Mouse (Mus musculus) heart, embryonic 15.5 days (tissue): ENCODE results near the gene Clba1. TPM values are rescaled to one million over a fixed set of nuclear protein-coding genes. Genes with fewer than 3 reads are reported as not detected.

ENCODE experiments used
- ATAC-seq: fragments of 200-750 bp; cut with Nextera tagmentation; replicated peaks from 2 replicates; pipeline ENCODE4 v1.8.0; 2017; ENCODE audit warnings: low read depth, moderate TSS enrichment; ENCODE audit not compliant: insufficient number of reproducible peaks, insufficient read depth, low FRiP score
- H3K27ac ChIP-seq: fragments of 300-500 bp; sonication (generic); 2 replicates; pipeline ENCODE4 v1.5.1; 2015; ENCODE audit warnings: mild to moderate bottlenecking, inconsistent platforms
- H3K27me3 ChIP-seq: fragments of 300-500 bp; sonication (generic); 2 replicates; pipeline ENCODE4 v1.6.1; 2015; ENCODE audit warnings: inconsistent platforms
- H3K36me3 ChIP-seq: fragments of 300-500 bp; sonication (generic); 2 replicates; pipeline ENCODE4 v1.6.1; 2015; ENCODE audit warnings: mild to moderate bottlenecking, inconsistent platforms
- H3K4me1 ChIP-seq: fragments of 300-500 bp; sonication (generic); replicated peaks from 2 replicates; pipeline ENCODE4 v1.6.1; 2015; ENCODE audit warnings: inconsistent platforms
- H3K4me2 ChIP-seq: fragments of 300-500 bp; sonication (generic); 2 replicates; pipeline ENCODE4 v1.6.1; 2015; ENCODE audit warnings: inconsistent platforms, mild to moderate bottlenecking, moderate library complexity
- H3K4me3 ChIP-seq: fragments of 300-500 bp; sonication (generic); 2 replicates; pipeline ENCODE4 v1.5.1; 2015; ENCODE audit warnings: mild to moderate bottlenecking, inconsistent platforms
- H3K9ac ChIP-seq: fragments of 300-500 bp; sonication (generic); 2 replicates; pipeline ENCODE4 v1.6.1; 2015; ENCODE audit warnings: mild to moderate bottlenecking, inconsistent platforms
- H3K9me3 ChIP-seq: fragments of 300-500 bp; sonication (generic); replicated peaks from 2 replicates; pipeline ENCODE4 v1.6.1; 2016; ENCODE audit warnings: inconsistent platforms
- WGBS: fragments of 180-500 bp; shearing (Covaris S2); methylation state at CpG from one replicate; pipeline ENCODE4 v1.1.7; 2015; ENCODE audit warnings: mixed read lengths; 5-methylcytosine and 5-hydroxymethylcytosine counted together
- polyA plus RNA-seq: library from polyadenylated mRNA; unstranded; fragments of >200 nt; fragmentation: Nextera tagmentation; extraction: Ambion mirVana; gene quantifications from 2 replicates; pipeline ENCODE4 v1.2.1, GENCODE M21; 2015

Gene Clba1
- polyA plus RNA-seq, 1 experiment from 2014 or later, result 5.7 TPM

GRCm38 (mm10) chr12:112769031-112769430 lies 39.7 kb upstream of the Clba1 start:
- 73% methylated on average over 6 of the region's 6 CpGs for WGBS
- Histone ChIP-seq H3K27me3 (peaks cover 5% of the 10 kb centered on the region; the same call in 1 of the 2 replicates), H3K4me3 (no peak overlapping the region), H3K27ac (no peak overlapping the region), H3K9ac (no peak overlapping the region), H3K4me1 (peaks cover 7% of the 10 kb centered on the region; the same call in 1 of the 2 replicates), H3K36me3 (no peaks in the 10 kb centered on the region), H3K4me2 (no peak overlapping the region), H3K9me3 (no peaks in the 10 kb centered on the region)
- ATAC-seq, result no peak

DNA sequence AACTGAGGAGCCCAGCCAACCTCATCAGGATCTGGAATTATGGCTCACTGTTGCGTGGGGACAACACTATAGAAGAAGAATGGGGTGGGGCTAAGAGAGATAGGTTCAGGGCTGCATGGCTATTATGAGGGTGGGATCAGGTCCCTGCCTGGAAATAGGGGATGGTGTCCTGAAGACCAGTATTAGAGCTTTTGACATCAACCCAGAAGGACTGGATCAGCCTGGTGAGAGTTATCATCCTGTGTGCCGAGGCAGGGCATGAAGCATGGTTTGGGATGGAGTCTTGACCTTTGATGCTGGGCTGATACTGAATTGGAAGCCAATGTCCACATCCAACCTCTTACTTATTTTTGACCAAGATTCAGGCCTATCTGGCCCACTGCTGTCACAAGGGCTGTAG lies 39.0 kb upstream of the Clba1 start:
- WGBS, result 75% methylated on average over 2 of the region's 2 CpGs
- no peak for ATAC-seq
- no peaks in the 10 kb centered on the region for H3K9me3 ChIP-seq
- H3K4me1 ChIP-seq, result peaks cover 7% of the 10 kb centered on the region; the same call in 1 of the 2 replicates
- H3K9ac ChIP-seq, result no peak overlapping the region
- no peaks in the 10 kb centered on the region for H3K36me3 ChIP-seq
- H3K27ac ChIP-seq, result no peak overlapping the region
- no peak overlapping the region for H3K4me2 ChIP-seq
- H3K4me3 ChIP-seq, result no peak overlapping the region
- peaks cover 5% of the 10 kb centered on the region; the same call in 1 of the 2 replicates for H3K27me3 ChIP-seq

GRCm38 (mm10) chr12:112770396-112770795 lies 38.3 kb upstream of the Clba1 start:
- Histone ChIP-seq H3K9me3 (no peaks in the 10 kb centered on the region; the same call in 1 of the 2 replicates), H3K36me3 (no peaks in the 10 kb centered on the region), H3K27me3 (peaks cover 5% of the 10 kb centered on the region; the same call in 1 of the 2 replicates), H3K9ac (no peak overlapping the region), H3K27ac (no peak overlapping the region), H3K4me1 (peaks cover 7% of the 10 kb centered on the region; the same call in 1 of the 2 replicates), H3K4me2 (no peak overlapping the region), H3K4me3 (no peak overlapping the region)
- WGBS, result 74% methylated on average over 4 of the region's 4 CpGs
- ATAC-seq, result no peak

DNA sequence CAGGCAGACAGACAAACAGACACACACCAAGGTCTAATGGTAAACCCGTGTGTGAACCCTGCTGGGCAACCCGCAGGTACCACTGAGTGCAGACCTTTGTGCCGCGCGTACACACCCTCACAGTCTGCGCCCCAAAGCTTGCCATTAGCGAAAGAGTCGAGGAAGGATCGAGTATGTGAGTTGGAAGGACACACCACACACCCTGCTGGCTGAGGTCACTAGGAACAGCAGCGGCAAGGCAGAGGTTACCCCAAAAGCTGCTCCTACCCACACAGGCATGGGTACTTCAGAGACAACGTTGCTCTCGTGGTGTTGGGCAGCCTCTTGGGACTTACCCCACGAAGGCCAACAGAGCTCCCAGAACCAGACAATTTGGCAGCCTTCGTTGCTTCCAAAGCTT lies 36.4 kb upstream of the Clba1 start:
- Histone ChIP-seq H3K4me3 (no peak overlapping the region), H3K9ac (no peak overlapping the region), H3K36me3 (no peaks in the 10 kb centered on the region), H3K27me3 (peaks cover 5% of the 10 kb centered on the region; the same call in 1 of the 2 replicates), H3K27ac (no peak overlapping the region), H3K4me2 (no peak overlapping the region), H3K9me3 (no peaks in the 10 kb centered on the region; the same call in 1 of the 2 replicates), H3K4me1 (peaks cover 7% of the 10 kb centered on the region; the same call in 1 of the 2 replicates)
- no peak for ATAC-seq
- WGBS, result 89% methylated on average over 14 of the region's 14 CpGs

DNA sequence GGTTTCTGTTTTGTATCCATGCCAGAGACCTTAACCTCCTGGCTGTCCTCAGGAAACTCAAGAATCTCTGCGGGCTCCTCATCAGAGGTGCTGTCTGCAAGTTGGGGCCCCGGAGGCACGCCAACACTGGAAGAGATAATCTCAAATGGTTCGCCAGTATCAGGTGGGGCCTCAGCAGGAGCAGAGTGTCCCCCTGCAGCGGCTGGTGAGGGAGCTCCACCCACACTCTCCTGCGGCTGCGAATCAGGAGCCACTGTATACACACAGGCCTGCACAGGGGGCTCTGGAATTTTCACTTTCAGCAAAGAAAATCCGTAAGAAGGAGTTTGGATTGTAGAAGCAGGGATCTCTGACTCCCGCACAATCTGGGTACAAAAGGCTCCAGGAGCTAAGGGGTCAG lies 35.4 kb upstream of the Clba1 start:
- peaks cover 5% of the 10 kb centered on the region; the same call in 1 of the 2 replicates for H3K27me3 ChIP-seq
- peaks cover 7% of the 10 kb centered on the region; the same call in 1 of the 2 replicates for H3K4me1 ChIP-seq
- peak overlapping the region; percentile 19; the same call in 1 of the 2 replicates for H3K4me2 ChIP-seq
- no peak overlapping the region for H3K9ac ChIP-seq
- no peaks in the 10 kb centered on the region for H3K36me3 ChIP-seq
- 21% methylated on average over 9 of the region's 9 CpGs for WGBS
- H3K27ac ChIP-seq, result no peak overlapping the region
- no peak overlapping the region for H3K4me3 ChIP-seq
- no peaks in the 10 kb centered on the region; the same call in 1 of the 2 replicates for H3K9me3 ChIP-seq
- ATAC-seq, result no peak

GRCm38 (mm10) chr12:112774026-112774425 lies 34.7 kb upstream of the Clba1 start:
- H3K9me3 ChIP-seq, result no peaks in the 10 kb centered on the region; the same call in 1 of the 2 replicates
- peaks cover 5% of the 10 kb centered on the region; the same call in 1 of the 2 replicates for H3K27me3 ChIP-seq
- H3K4me3 ChIP-seq, result no peak overlapping the region
- no peak overlapping the region for H3K4me2 ChIP-seq
- WGBS, result 73% methylated on average over 6 of the region's 6 CpGs
- H3K27ac ChIP-seq, result no peak overlapping the region
- peaks cover 7% of the 10 kb centered on the region; the same call in 1 of the 2 replicates for H3K4me1 ChIP-seq
- H3K9ac ChIP-seq, result no peak overlapping the region
- no peak for ATAC-seq
- no peaks in the 10 kb centered on the region for H3K36me3 ChIP-seq

DNA sequence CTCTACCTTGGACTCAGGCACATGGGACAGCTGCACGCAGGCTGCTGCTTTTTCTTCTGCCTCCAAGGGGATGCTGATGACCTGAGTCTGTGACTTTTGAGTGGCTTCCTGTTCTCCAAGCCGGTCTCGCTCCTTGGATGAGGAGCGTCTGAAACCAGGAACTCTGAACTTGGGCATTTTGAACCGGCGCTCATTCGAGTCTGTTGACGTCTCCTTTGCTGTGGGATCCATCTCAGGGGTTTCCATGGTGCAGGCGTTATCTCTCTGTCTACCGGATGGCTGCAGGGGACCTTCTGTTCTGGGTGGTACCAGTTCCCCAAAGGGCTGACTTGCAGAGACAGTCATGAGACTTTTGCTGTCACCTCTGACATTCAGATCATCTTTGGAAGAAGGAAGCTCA lies 34.3 kb upstream of the Clba1 start:
- peaks cover 5% of the 10 kb centered on the region; the same call in 1 of the 2 replicates for H3K27me3 ChIP-seq
- H3K4me2 ChIP-seq, result no peak overlapping the region
- ATAC-seq, result no peak
- no peaks in the 10 kb centered on the region; the same call in 1 of the 2 replicates for H3K9me3 ChIP-seq
- peaks cover 7% of the 10 kb centered on the region; the same call in 1 of the 2 replicates for H3K4me1 ChIP-seq
- H3K36me3 ChIP-seq, result no peaks in the 10 kb centered on the region
- no peak overlapping the region for H3K4me3 ChIP-seq
- H3K9ac ChIP-seq, result no peak overlapping the region
- no peak overlapping the region for H3K27ac ChIP-seq
- WGBS, result 89% methylated on average over 10 of the region's 10 CpGs

DNA sequence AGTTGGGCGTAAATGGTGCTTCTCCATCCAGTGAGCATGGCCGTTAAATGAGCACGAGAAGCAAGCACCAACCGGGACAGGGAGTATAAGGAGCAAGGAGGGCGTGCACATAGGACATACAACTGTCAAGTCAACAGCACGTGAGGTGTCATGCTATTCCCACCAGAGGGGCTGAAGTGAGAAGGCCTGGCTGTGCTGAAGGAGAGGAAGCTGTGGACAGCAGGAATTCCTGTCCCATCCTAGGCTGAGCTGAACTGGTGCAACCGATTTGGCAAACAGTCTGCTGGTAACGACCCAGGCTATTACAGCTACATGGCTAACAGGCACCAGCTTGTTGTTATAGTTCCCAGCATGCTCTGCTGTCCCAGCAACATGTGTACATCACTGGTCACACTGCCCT lies 17.7 kb upstream of the Clba1 start:
- Histone ChIP-seq H3K4me3 (no peak overlapping the region), H3K27me3 (no peaks in the 10 kb centered on the region), H3K36me3 (no peaks in the 10 kb centered on the region), H3K27ac (no peak overlapping the region), H3K9me3 (no peaks in the 10 kb centered on the region), H3K4me2 (no peak overlapping the region), H3K4me1 (peaks cover 33% of the 10 kb centered on the region), H3K9ac (no peak overlapping the region)
- ATAC-seq, result no peak
- 61% methylated on average over 8 of the region's 8 CpGs for WGBS

GRCm38 (mm10) chr12:112793601-112794355 lies 15.0 kb upstream of the Clba1 start:
- Histone ChIP-seq H3K4me3 (no peak overlapping the region), H3K27ac (peak overlapping the region; percentile 84), H3K27me3 (peaks cover 4% of the 10 kb centered on the region; the same call in 1 of the 2 replicates), H3K9ac (no peak overlapping the region; the same call in 1 of the 2 replicates), H3K9me3 (no peaks in the 10 kb centered on the region), H3K36me3 (no peaks in the 10 kb centered on the region), H3K4me2 (peak overlapping the region; percentile 46), H3K4me1 (peaks cover 57% of the 10 kb centered on the region)
- ATAC-seq, result peak; percentile 83
- WGBS, result 55% methylated on average over 13 of the region's 13 CpGs

DNA sequence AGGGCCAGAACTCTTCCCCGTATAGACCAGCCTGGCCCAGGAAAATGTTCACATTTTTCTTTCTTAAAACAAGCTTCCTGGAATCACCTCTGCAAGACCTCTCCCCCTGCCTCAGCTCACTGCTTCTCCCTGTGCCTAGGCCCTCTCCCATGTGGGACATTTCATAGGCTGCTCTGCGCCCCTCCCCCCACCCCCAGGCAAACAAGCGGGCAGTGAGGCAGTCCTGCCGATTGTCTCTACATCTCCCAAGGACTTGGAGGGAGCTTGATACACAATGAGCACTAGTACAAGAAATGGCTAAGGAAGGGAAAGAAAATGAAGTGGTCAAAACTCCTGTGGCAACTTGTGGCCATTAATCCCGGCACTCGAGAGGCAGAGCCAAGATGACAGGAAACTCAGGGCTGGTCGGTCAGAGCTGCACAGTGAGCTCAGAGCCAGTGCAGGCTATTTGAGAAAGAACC lies 14.4 kb upstream of the Clba1 start:
- H3K4me2 ChIP-seq, result peak overlapping the region; percentile 46
- no peak for ATAC-seq
- H3K9me3 ChIP-seq, result no peaks in the 10 kb centered on the region
- no peak overlapping the region for H3K9ac ChIP-seq
- H3K4me3 ChIP-seq, result no peak overlapping the region
- 18% methylated on average over 7 of the region's 7 CpGs for WGBS
- H3K27ac ChIP-seq, result peak overlapping the region; percentile 84
- H3K27me3 ChIP-seq, result peaks cover 7% of the 10 kb centered on the region; the same call in 1 of the 2 replicates
- H3K4me1 ChIP-seq, result peaks cover 61% of the 10 kb centered on the region
- no peaks in the 10 kb centered on the region for H3K36me3 ChIP-seq

GRCm38 (mm10) chr12:112794998-112795397 lies 13.7 kb upstream of the Clba1 start:
- peak overlapping the region; percentile 84 for H3K27ac ChIP-seq
- ATAC-seq, result no peak
- peaks cover 7% of the 10 kb centered on the region; the same call in 1 of the 2 replicates for H3K27me3 ChIP-seq
- no peaks in the 10 kb centered on the region for H3K9me3 ChIP-seq
- no peaks in the 10 kb centered on the region for H3K36me3 ChIP-seq
- H3K4me2 ChIP-seq, result peak overlapping the region; percentile 31
- peaks cover 61% of the 10 kb centered on the region for H3K4me1 ChIP-seq
- 85% methylated on average over 5 of the region's 5 CpGs for WGBS
- no peak overlapping the region for H3K9ac ChIP-seq
- 0 out of 2 replicates have a peak overlapping the region, but pooled peaks have one; percentile 1 for H3K4me3 ChIP-seq
